Mouse (Mus musculus): Measurements from ENCODE around the gene Arsb. TPM values are rescaled to one million over a fixed set of nuclear protein-coding genes. Genes with fewer than 3 reads are reported as not detected.
A peak's percentile ranks its signal among the peaks of the same experiment; 100 is the strongest.

Gene Arsb
- polyA plus RNA-seq, 2 experiments: 21.9 to 40.4 TPM

DNA sequence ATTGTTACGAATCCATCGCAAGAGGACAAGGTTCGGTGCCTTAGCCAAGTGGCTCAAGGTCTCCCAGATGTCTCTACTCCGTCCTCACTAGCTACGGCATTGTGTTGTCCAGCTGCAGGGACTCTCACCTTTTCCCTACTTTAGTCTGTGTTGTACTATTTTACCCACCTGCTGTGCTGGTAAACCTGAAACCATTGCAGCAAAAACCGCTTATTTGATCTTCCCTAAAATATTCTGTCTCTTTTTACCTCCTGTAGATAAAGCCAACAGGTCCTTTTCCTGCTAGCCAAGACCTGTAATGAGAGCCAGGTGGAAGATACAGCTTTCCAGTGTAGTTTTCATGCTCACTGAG, 58.8 kb downstream of the Arsb start:
- H3K4me3 ChIP-seq (replicated peaks; ENCODE audit: low read length): no peak overlapping the region
- TF ChIP-seq POLR2A (IDR thresholded peaks at IDR 0.05; ENCODE audit: borderline replicate concordance, extremely low read depth, insufficient read depth, insufficient read length): no peak
- no peak overlapping the region for H3K27ac ChIP-seq (replicated peaks; ENCODE audit: low read depth, low read length)
- ATAC-seq (ENCODE audit: low FRiP score, low read depth): no peak
- no peak overlapping the region for H3K4me2 ChIP-seq (replicated peaks; ENCODE audit: low read depth, low read length, severe bottlenecking)
- WGBS: 70% methylated on average over 6 of the region's 6 CpGs
- H3K9ac ChIP-seq (ENCODE audit: low read depth, low read length, severe bottlenecking): no peak overlapping the region
- no peak for DNase-seq (ENCODE audit: low spot score)
- no peaks in the 10 kb centered on the region for H3K4me1 ChIP-seq (ENCODE audit: control insufficient read depth, insufficient read depth, low read length)
- peaks cover 9% of the 10 kb centered on the region for H3K9me3 ChIP-seq (ENCODE audit: control insufficient read depth, low read length)
- H3K27me3 ChIP-seq (ENCODE audit: control insufficient read depth, insufficient read depth, low read length): no peaks in the 10 kb centered on the region
- H3K36me3 ChIP-seq (ENCODE audit: control insufficient read depth, insufficient read depth, low read length): no peaks in the 10 kb centered on the region

DNA sequence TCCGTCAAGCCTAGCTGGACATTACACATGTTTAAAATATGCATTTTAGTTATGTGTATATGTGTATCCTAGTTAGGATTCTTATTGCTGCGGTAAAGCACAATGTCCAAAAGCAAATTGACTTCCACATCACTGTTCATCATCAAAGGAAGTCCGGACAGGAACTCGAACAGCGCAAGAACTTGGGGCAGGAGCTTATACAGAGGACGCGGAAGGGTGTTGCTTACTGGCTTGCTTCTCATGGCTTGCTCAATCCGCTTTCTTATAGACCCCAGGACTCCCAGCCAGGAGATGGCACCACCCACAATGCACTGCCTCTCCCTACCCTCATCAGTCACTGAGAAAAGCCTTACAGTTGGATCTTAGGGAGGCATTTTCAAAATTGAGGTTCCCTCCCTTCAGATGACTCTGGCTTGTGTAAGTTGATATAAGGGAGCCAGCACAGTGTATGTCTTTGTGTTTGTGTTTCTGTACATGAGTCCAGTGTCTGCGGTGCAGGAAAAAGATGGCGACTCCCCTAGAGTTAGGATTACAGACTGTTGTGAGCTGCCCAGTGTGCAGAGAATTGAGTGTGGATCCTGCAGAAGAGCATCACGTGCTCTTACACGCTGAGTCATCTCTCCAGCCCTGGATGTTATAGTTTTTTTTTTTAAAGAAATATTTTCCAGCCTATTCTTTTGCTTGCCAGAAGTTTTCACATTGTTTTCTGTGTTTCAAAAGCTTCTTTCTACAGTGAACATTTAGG, 66.2 kb downstream of the Arsb start:
- Histone ChIP-seq H3K27me3 (ENCODE audit: control insufficient read depth, insufficient read depth, low read length) (no peaks in the 10 kb centered on the region), H3K9ac (ENCODE audit: low read depth, low read length, severe bottlenecking) (no peak overlapping the region), H3K27ac (replicated peaks; ENCODE audit: low read depth, low read length) (peak overlapping the region; percentile 90), H3K4me1 (ENCODE audit: control insufficient read depth, insufficient read depth, low read length) (peaks cover 33% of the 10 kb centered on the region), H3K36me3 (ENCODE audit: control insufficient read depth, insufficient read depth, low read length) (no peaks in the 10 kb centered on the region), H3K9me3 (ENCODE audit: control insufficient read depth, low read length) (peaks cover 5% of the 10 kb centered on the region; the same call in 1 of the 2 replicates), H3K4me2 (replicated peaks; ENCODE audit: low read depth, low read length, severe bottlenecking) (no peak overlapping the region), H3K4me3 (replicated peaks; ENCODE audit: low read length) (no peak overlapping the region)
- 76% methylated on average over 12 of the region's 12 CpGs for WGBS
- no peak for TF ChIP-seq POLR2A (IDR thresholded peaks at IDR 0.05; ENCODE audit: borderline replicate concordance, extremely low read depth, insufficient read depth, insufficient read length)
- DNase-seq (ENCODE audit: low spot score) (no peak), ATAC-seq (ENCODE audit: low FRiP score, low read depth) (no peak)

DNA sequence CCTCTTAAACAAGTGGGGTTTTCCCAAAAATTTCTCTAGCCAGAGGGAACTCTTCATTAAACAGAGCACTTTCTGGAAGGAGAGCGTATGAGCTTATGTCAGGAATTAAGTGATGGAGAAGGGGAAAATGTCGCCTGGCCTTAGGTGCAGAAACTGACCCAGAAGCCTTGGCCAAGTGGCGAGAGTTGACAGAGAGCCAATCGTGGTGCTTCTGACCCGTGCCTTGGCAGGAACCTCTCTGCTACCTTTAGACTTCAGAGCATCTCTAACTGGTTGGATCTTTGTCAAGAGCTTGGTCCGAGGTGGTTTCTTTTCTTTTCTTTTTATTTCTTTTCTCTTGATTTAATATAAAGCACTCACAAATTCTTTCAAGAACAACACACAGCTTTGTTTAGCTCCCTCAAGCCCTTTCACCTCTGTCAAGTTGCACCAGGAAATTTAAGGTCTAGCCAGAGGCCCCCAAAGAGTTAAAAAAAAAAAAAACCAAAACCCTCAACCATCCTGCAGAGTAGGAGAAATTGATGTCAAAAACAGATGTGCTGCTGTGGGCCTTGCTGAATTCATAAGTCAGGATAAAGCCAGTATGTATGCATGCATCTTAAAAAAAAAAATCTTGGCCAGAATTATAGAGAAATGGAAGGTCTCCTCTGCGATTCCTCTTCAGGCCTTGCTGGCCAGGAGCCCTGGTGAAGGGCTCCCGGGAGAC, 67.2 kb downstream of the Arsb start:
- H3K9ac ChIP-seq (ENCODE audit: low read depth, low read length, severe bottlenecking): no peak overlapping the region
- peak overlapping the region; percentile 90 for H3K27ac ChIP-seq (replicated peaks; ENCODE audit: low read depth, low read length)
- DNase-seq (ENCODE audit: low spot score) (no peak), ATAC-seq (ENCODE audit: low FRiP score, low read depth) (no peak; the same call in 1 of the 2 replicates)
- H3K4me3 ChIP-seq (replicated peaks; ENCODE audit: low read length): no peak overlapping the region
- 29% methylated on average over 8 of the region's 8 CpGs for WGBS
- peaks cover 5% of the 10 kb centered on the region; the same call in 1 of the 2 replicates for H3K9me3 ChIP-seq (ENCODE audit: control insufficient read depth, low read length)
- peak overlapping the region; percentile 28 for H3K4me2 ChIP-seq (replicated peaks; ENCODE audit: low read depth, low read length, severe bottlenecking)
- H3K27me3 ChIP-seq (ENCODE audit: control insufficient read depth, insufficient read depth, low read length): no peaks in the 10 kb centered on the region
- no peaks in the 10 kb centered on the region for H3K36me3 ChIP-seq (ENCODE audit: control insufficient read depth, insufficient read depth, low read length)
- no peak for TF ChIP-seq POLR2A (IDR thresholded peaks at IDR 0.05; ENCODE audit: borderline replicate concordance, extremely low read depth, insufficient read depth, insufficient read length)
- H3K4me1 ChIP-seq (ENCODE audit: control insufficient read depth, insufficient read depth, low read length): peaks cover 33% of the 10 kb centered on the region

DNA sequence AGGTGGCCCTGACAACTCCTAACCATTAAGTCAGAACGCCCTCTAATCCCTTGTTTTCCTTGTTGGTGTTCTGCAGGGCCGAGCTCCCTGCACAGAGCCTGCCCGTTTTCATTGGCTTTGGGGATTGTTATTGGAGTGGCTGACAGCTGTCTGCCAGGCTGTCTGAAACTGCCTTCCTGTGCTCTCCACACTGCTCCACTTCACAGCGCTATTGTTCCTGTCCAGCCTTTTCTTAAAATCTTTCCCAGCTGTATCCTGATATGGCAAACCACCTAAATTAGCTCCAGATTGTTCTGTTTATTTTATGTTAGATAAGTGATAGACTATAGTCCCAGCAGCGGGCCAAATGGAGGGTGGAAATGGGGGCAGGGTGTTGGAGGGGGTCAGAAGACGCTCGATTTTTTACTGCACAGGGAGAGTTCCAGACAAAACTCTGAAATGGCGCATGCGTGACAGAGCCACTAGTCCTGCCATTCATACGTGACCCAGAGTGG, 67.8 kb downstream of the Arsb start:
- Histone ChIP-seq H3K9ac (ENCODE audit: low read depth, low read length, severe bottlenecking) (no peak overlapping the region), H3K36me3 (ENCODE audit: control insufficient read depth, insufficient read depth, low read length) (no peaks in the 10 kb centered on the region), H3K27me3 (ENCODE audit: control insufficient read depth, insufficient read depth, low read length) (no peaks in the 10 kb centered on the region), H3K27ac (replicated peaks; ENCODE audit: low read depth, low read length) (peak overlapping the region; percentile 90), H3K4me3 (replicated peaks; ENCODE audit: low read length) (no peak overlapping the region), H3K4me1 (ENCODE audit: control insufficient read depth, insufficient read depth, low read length) (peaks cover 33% of the 10 kb centered on the region), H3K9me3 (ENCODE audit: control insufficient read depth, low read length) (no peaks in the 10 kb centered on the region; the same call in 1 of the 2 replicates), H3K4me2 (replicated peaks; ENCODE audit: low read depth, low read length, severe bottlenecking) (peak overlapping the region; percentile 28)
- DNase-seq (ENCODE audit: low spot score): peak; percentile 91
- 12% methylated on average over 10 of the region's 10 CpGs for WGBS
- peak; percentile 91 for ATAC-seq (ENCODE audit: low FRiP score, low read depth)
- no peak for TF ChIP-seq POLR2A (IDR thresholded peaks at IDR 0.05; ENCODE audit: borderline replicate concordance, extremely low read depth, insufficient read depth, insufficient read length)

DNA sequence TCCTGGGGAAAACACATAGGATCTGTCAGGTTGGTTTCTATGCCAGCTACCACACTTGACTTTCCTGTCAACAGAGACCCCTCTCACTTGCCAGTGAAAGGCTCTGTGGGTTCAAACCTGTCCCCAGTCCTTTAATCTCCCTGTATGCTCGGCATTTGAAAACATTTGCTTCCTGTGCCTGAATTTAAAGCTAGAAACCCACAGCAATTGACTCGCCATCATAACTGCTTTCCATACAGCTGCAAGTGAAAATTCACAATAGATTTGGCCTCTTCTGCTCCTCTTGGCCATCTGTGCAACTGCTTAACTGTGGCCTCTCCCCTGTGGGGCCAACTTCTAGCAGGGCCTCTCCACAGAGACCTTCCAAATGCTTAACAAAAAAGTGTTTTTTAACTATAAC, 68.3 kb downstream of the Arsb start:
- Histone ChIP-seq H3K36me3 (ENCODE audit: control insufficient read depth, insufficient read depth, low read length) (no peaks in the 10 kb centered on the region), H3K27ac (replicated peaks; ENCODE audit: low read depth, low read length) (peak overlapping the region; percentile 90), H3K27me3 (ENCODE audit: control insufficient read depth, insufficient read depth, low read length) (no peaks in the 10 kb centered on the region), H3K4me3 (replicated peaks; ENCODE audit: low read length) (no peak overlapping the region), H3K9me3 (ENCODE audit: control insufficient read depth, low read length) (no peaks in the 10 kb centered on the region), H3K9ac (ENCODE audit: low read depth, low read length, severe bottlenecking) (no peak overlapping the region), H3K4me1 (ENCODE audit: control insufficient read depth, insufficient read depth, low read length) (peaks cover 33% of the 10 kb centered on the region), H3K4me2 (replicated peaks; ENCODE audit: low read depth, low read length, severe bottlenecking) (no peak overlapping the region)
- DNase-seq (ENCODE audit: low spot score) (peak; percentile 42), ATAC-seq (ENCODE audit: low FRiP score, low read depth) (no peak)
- 21% methylated on average over 2 of the region's 2 CpGs for WGBS
- TF ChIP-seq POLR2A (IDR thresholded peaks at IDR 0.05; ENCODE audit: borderline replicate concordance, extremely low read depth, insufficient read depth, insufficient read length): no peak

Data from limb, embryonic 14.5 days (tissue).